ENCODE assay signal across 12 mouse cellular contexts in the genomic region with DNA sequence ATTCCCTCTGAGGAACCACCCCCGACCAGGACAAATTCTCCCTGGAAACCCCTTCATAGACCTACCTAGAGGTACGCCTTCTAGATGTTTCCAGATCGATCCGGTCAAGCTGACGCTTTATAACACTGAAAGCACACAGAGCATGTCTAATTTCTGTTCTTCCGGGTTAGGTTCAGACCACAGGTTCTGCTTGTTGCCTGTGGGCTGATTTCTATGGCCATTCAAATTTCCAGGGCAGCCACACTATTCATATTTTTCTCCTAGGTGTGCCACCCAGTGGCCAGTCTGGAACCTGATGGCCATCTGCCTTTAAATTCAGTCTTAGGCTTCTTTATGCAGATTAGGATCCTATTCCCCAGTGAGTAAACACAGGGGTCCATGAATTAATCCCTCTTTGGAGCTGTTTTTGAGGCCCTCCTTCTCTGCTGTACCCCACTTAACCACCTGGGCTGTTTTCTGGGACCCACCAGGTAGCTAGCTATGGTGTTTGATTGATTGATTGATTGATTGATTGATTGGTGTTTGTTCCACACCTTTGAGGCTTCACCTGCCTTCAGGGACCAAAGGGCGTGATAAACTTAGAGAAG.
A peak's percentile ranks its signal among the peaks of the same experiment; 100 is the strongest.
DNase-seq lines count a peak whose midpoint lies in the region; ATAC-seq and TF ChIP-seq lines count a peak whose summit lies in the region.
"Had no signal": no experiment of that assay in that cellular context is flagged by ENCODE, and none has a peak within 500 bp of the region (broad histone marks: within the 10 kb centered on the region; RNA-seq: fewer than 3 reads in every experiment).

No protein-coding gene starts in this region.

- no peak overlapping the region for H3K4me3 ChIP-seq in cerebellum, adult 2 months (replicated peaks; ENCODE audit: insufficient read depth, low read depth, low read length)
- H3K4me3 ChIP-seq in kidney, embryonic 15.5 days (replicated peaks) = no peak overlapping the region
- no peak overlapping the region for H3K4me3 ChIP-seq in embryonic facial prominence, embryonic 10.5 days
- H3K4me3 ChIP-seq in midbrain, embryonic 12.5 days = no peak overlapping the region
- H3K4me3 ChIP-seq: heart, embryonic 12.5 days; liver, embryonic 15.5 days; neural tube, embryonic 13.5 days had no signal

- WGBS in cerebellum, adult 2 months = 59% methylated on average over 7 of the region's 7 CpGs
- WGBS in kidney, embryonic 15.5 days = 82% methylated on average over 7 of the region's 7 CpGs
- 80% methylated on average over 7 of the region's 7 CpGs for WGBS in embryonic facial prominence, embryonic 10.5 days
- 80% methylated on average over 7 of the region's 7 CpGs for WGBS in midbrain, embryonic 12.5 days

- ATAC-seq in kidney, embryonic 15.5 days (replicated peaks; ENCODE audit: low FRiP score) = no peak
- ATAC-seq in midbrain, embryonic 12.5 days (ENCODE audit: low FRiP score, low read depth) = peak; percentile 44

- no peak overlapping the region for H3K9ac ChIP-seq in kidney, embryonic 15.5 days
- H3K9ac ChIP-seq in midbrain, embryonic 12.5 days (replicated peaks) = no peak overlapping the region
- H3K9ac ChIP-seq: heart, embryonic 12.5 days; liver, embryonic 15.5 days; neural tube, embryonic 13.5 days had no signal

- H3K27me3 ChIP-seq in cerebellum, adult 2 months (ENCODE audit: control insufficient read depth, insufficient read depth, low read length) = no peaks in the 10 kb centered on the region
- no peaks in the 10 kb centered on the region for H3K27me3 ChIP-seq in kidney, embryonic 15.5 days
- no peaks in the 10 kb centered on the region for H3K27me3 ChIP-seq in embryonic facial prominence, embryonic 10.5 days (replicated peaks; ENCODE audit: low read depth, poor library complexity, severe bottlenecking)
- H3K27me3 ChIP-seq in midbrain, embryonic 12.5 days = no peaks in the 10 kb centered on the region
- H3K27me3 ChIP-seq: liver, embryonic 15.5 days; neural tube, embryonic 13.5 days had no signal

- TF ChIP-seq POLR2A in cerebellum, adult 2 months (IDR thresholded peaks at IDR 0.05; ENCODE audit: borderline replicate concordance, insufficient read depth, low read length) = no peak

- peak; percentile 27; the same call in 1 of the 2 replicates for TF ChIP-seq CTCF in cerebellum, adult 2 months (IDR thresholded peaks at IDR 0.05; ENCODE audit: borderline replicate concordance, insufficient read depth, low read depth, low read length)

- H3K9me3 ChIP-seq in kidney, embryonic 15.5 days (replicated peaks) = no peaks in the 10 kb centered on the region
- H3K9me3 ChIP-seq in embryonic facial prominence, embryonic 10.5 days = no peaks in the 10 kb centered on the region
- no peaks in the 10 kb centered on the region for H3K9me3 ChIP-seq in midbrain, embryonic 12.5 days
- H3K9me3 ChIP-seq: heart, embryonic 12.5 days; liver, embryonic 15.5 days; neural tube, embryonic 13.5 days had no signal

- no peaks in the 10 kb centered on the region for H3K4me1 ChIP-seq in cerebellum, adult 2 months (ENCODE audit: control insufficient read depth, insufficient read depth, low read length)
- no peaks in the 10 kb centered on the region for H3K4me1 ChIP-seq in kidney, embryonic 15.5 days
- H3K4me1 ChIP-seq in embryonic facial prominence, embryonic 10.5 days = no peaks in the 10 kb centered on the region
- no peaks in the 10 kb centered on the region for H3K4me1 ChIP-seq in midbrain, embryonic 12.5 days
- H3K4me1 ChIP-seq: heart, embryonic 12.5 days; liver, embryonic 15.5 days had no signal

- peak in 1 of 2 experiments; percentile 21 for DNase-seq in cerebellum, adult 2 months
- DNase-seq in cerebellum, postnatal 4 days (ENCODE audit: low spot score in 2 of 2) = no peak
- peak; percentile 7 for DNase-seq in kidney, adult 11 months
- DNase-seq in embryonic facial prominence, embryonic 10.5 days (ENCODE audit: low spot score) = peak; percentile 11
- DNase-seq in natural killer cell, adult 2 months (ENCODE audit: low spot score in 2 of 2) = no peak
- DNase-seq in thymus, postnatal 36 days = no peak
- DNase-seq: spleen, adult 18-20 months had no signal

- H3K36me3 ChIP-seq in kidney, embryonic 15.5 days = no peaks in the 10 kb centered on the region
- H3K36me3 ChIP-seq in embryonic facial prominence, embryonic 10.5 days (replicated peaks) = no peaks in the 10 kb centered on the region
- H3K36me3 ChIP-seq in midbrain, embryonic 12.5 days = no peaks in the 10 kb centered on the region
- H3K36me3 ChIP-seq: heart, embryonic 12.5 days; liver, embryonic 15.5 days; neural tube, embryonic 13.5 days had no signal

- H3K27ac ChIP-seq in cerebellum, adult 2 months (ENCODE audit: insufficient read depth, low read length) = no peak overlapping the region
- no peak overlapping the region for H3K27ac ChIP-seq in kidney, embryonic 15.5 days
- H3K27ac ChIP-seq in embryonic facial prominence, embryonic 10.5 days (replicated peaks) = no peak overlapping the region
- no peak overlapping the region for H3K27ac ChIP-seq in midbrain, embryonic 12.5 days (replicated peaks)
- H3K27ac ChIP-seq: liver, embryonic 15.5 days; neural tube, embryonic 13.5 days had no signal

- no peak overlapping the region for H3K4me2 ChIP-seq in kidney, embryonic 15.5 days
- H3K4me2 ChIP-seq in midbrain, embryonic 12.5 days (replicated peaks) = no peak overlapping the region
- H3K4me2 ChIP-seq: heart, embryonic 12.5 days; liver, embryonic 15.5 days; neural tube, embryonic 13.5 days had no signal

Comparison
In these comparisons a context has a peak if more than half of its experiments do, and no peak if none do; other contexts are left out.
1. DNase-seq: peak in kidney, adult 11 months (single experiment) and embryonic facial prominence, embryonic 10.5 days (single experiment); none in cerebellum, postnatal 4 days (0 of 2), natural killer cell, adult 2 months (0 of 2) and thymus, postnatal 36 days (0 of 2).